In genomic region chr3:109341631-109342030, GRCm38 (mm10) we compare ENCODE assay signal across 8 mouse cellular contexts. TPM values are rescaled to one million over a fixed set of nuclear protein-coding genes. Genes with fewer than 3 reads are reported as not detected.
A peak's percentile ranks its signal among the peaks of the same experiment; 100 is the strongest.
DNase-seq lines count a peak whose midpoint lies in the region; ATAC-seq and TF ChIP-seq lines count a peak whose summit lies in the region.

No protein-coding gene starts in this region.

- no peak overlapping the region for H3K9ac ChIP-seq in heart, embryonic 15.5 days

- TF ChIP-seq CTCF in spleen, adult 2 months (IDR thresholded peaks at IDR 0.05; ENCODE audit: extremely low read depth, insufficient read depth, insufficient read length, insufficient replicate concordance), result no peak

- no peak for ATAC-seq in heart, embryonic 15.5 days (replicated peaks; ENCODE audit: insufficient number of reproducible peaks, insufficient read depth, low FRiP score, low read depth)

- peak overlapping the region; percentile 88 for H3K4me3 ChIP-seq in heart, embryonic 15.5 days
- H3K4me3 ChIP-seq in macrophage (ENCODE audit: inconsistent target), result peak overlapping the region; percentile 95
- peak overlapping the region; percentile 81 for H3K4me3 ChIP-seq in spleen, adult 2 months (ENCODE audit: extremely low read depth, insufficient read depth, insufficient read length)

- peaks cover 5% of the 10 kb centered on the region; the same call in 1 of the 2 replicates for H3K4me1 ChIP-seq in heart, embryonic 15.5 days (replicated peaks)
- peaks cover 3% of the 10 kb centered on the region for H3K4me1 ChIP-seq in spleen, adult 2 months (ENCODE audit: control insufficient read depth, insufficient read depth, insufficient read length)

- TF ChIP-seq POLR2A in spleen, adult 2 months (IDR thresholded peaks at IDR 0.05; ENCODE audit: low read depth, low read length), result no peak

- H3K36me3 ChIP-seq in heart, embryonic 15.5 days, result no peaks in the 10 kb centered on the region
- no peaks in the 10 kb centered on the region for H3K36me3 ChIP-seq in macrophage (ENCODE audit: inconsistent target)
- no peaks in the 10 kb centered on the region for H3K36me3 ChIP-seq in spleen, adult 2 months (ENCODE audit: control insufficient read depth, insufficient read depth, low read length)

- no peak overlapping the region for H3K27ac ChIP-seq in heart, embryonic 15.5 days
- peak overlapping the region; percentile 92 for H3K27ac ChIP-seq in macrophage
- peak overlapping the region; percentile 77 for H3K27ac ChIP-seq in spleen, adult 2 months (ENCODE audit: insufficient read depth, low read length)

- peak overlapping the region; percentile 86 for H3K4me2 ChIP-seq in heart, embryonic 15.5 days

- peaks cover 57% of the 10 kb centered on the region for H3K79me2 ChIP-seq in macrophage (ENCODE audit: inconsistent target)

- no peaks in the 10 kb centered on the region for H3K9me3 ChIP-seq in heart, embryonic 15.5 days (replicated peaks)

- no peaks in the 10 kb centered on the region for H3K27me3 ChIP-seq in heart, embryonic 15.5 days
- no peaks in the 10 kb centered on the region for H3K27me3 ChIP-seq in spleen, adult 2 months (ENCODE audit: control insufficient read depth, insufficient read depth, low read length)

- intact Hi-C loops in left cerebral cortex, postnatal 4 days (cut with DNase I), result loop anchor here (5.0 kb wide), 1 partner anchor 169 kb away; no protein-coding TSS in a partner anchor
- intact Hi-C loops in left cerebral cortex, postnatal 25 days (cut with DNase I), result loop anchor here (5.0 kb wide), 3 partner anchors 69 to 169 kb away; no protein-coding TSS in a partner anchor

- peak; percentile 8 for DNase-seq in left cerebral cortex, postnatal 4 days
- no peak for DNase-seq in left cerebral cortex, postnatal 25 days (ENCODE audit: low spot score in 2 of 2)
- peak; percentile 36 for DNase-seq in embryo, embryonic 9.5 days (ENCODE audit: extremely low spot score)
- peak; percentile 64 for DNase-seq in kidney, postnatal 10 days
- DNase-seq in spleen, adult 2 months (ENCODE audit: low read depth in 1 of 2, low spot score in 2 of 2), result peak; percentile 35 to 48
- no peak for DNase-seq in ovary, postnatal 14 days (ENCODE audit: low spot score)

- WGBS in heart, embryonic 15.5 days, result 4% methylated on average over 8 of the region's 8 CpGs
- 0% methylated on average over 8 of the region's 8 CpGs for WGBS in macrophage (ENCODE audit: missing documents)
- WGBS in spleen, adult 2 months, result 1% methylated on average over 8 of the region's 8 CpGs

RNA-seq across cellular contexts. Expression of gene Vav3, which starts 1.2 kb away (rescaled TPM):
- total RNA-seq in left cerebral cortex, postnatal 4 days (2021), result 1 to 10 TPM; 6.2 to 8.4 TPM
- 1 to 10 TPM; 6.6 to 6.7 TPM for total RNA-seq in left cerebral cortex, postnatal 25 days (2021)
- 7.4 and 9.6 TPM in 2 replicates for polyA plus RNA-seq in heart, embryonic 15.5 days (2015; fragmentation: Nextera tagmentation; extraction: Ambion mirVana)
- total RNA-seq in macrophage (2018; cell fraction: chromatin; rRNA removed), result 1,000 to 10,000 TPM in 2 of 26 experiments, 100 to 1,000 TPM in 24; 175 to 1,650 (median 328) TPM
- 10 to 100 TPM; 25.5 to 67.9 (median 42.1) TPM for total RNA-seq in macrophage (2018; cell fraction: cytosol; rRNA removed)
- 1,000 to 10,000 TPM in 1 of 26 experiments, 100 to 1,000 TPM in 12, 10 to 100 TPM in 13; 66.0 to 1,087 (median 131) TPM for total RNA-seq in macrophage (2018; cell fraction: nucleus; rRNA removed)
- polyA plus RNA-seq in macrophage (2018), result 29.8 to 56.3 TPM (median 48.5 TPM) in 3 replicates
- 1.7 and 2.5 TPM in 2 replicates for polyA plus RNA-seq in spleen, adult 2 months (2012; rRNA removed)

Comparison
In these comparisons a context has a peak if more than half of its experiments do, and no peak if none do; other contexts are left out.
1. DNase-seq: peak in left cerebral cortex, postnatal 4 days (single experiment), embryo, embryonic 9.5 days (single experiment), kidney, postnatal 10 days (single experiment) and spleen, adult 2 months (2 of 2); none in left cerebral cortex, postnatal 25 days (0 of 2) and ovary, postnatal 14 days (single experiment).
2. Peak in every context shown above with its lines, with median percentiles within 50 percentile points of each other: H3K4me3 ChIP-seq.